Mouse (Mus musculus): ENCODE results near the gene Slc35a1.
A peak's percentile ranks its signal among the peaks of the same experiment; 100 is the strongest.
"Not testable (repeated sequence)": the region's sequence is repeated elsewhere in the genome, so short reads cannot be mapped to it uniquely, and the experiment has no call there.

The Slc35a1 gene

GRCm38 (mm10) chr4:34686874-34687567 lies at the start of gene Slc35a1:
TSS of gene Slc35a1 (minus strand) at chr4:34687438.
- peak; percentile 63 for DNase-seq (ENCODE audit: low read depth, low spot score)

DNA sequence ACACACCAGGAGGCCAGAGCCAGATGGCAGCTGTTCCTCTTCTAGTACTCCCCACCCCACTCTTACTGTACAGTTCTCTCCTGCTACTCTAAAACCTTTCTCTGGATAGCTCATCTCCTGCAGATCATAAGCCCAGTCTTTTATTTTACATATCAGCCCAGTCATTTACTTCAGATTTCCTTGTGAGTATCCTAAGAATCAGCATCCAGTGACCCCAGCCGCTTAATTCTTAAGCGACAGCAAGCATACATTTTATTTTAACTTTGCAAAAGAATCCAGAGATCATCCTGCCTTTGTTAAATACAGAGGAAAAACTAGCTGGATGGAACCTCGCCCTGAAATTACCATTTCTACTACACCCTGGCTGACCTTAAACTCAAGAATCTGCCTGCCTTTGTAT lies 47.2 kb upstream of the Slc35a1 start:
- DNase-seq (ENCODE audit: low read depth, low spot score) = no peak

DNA sequence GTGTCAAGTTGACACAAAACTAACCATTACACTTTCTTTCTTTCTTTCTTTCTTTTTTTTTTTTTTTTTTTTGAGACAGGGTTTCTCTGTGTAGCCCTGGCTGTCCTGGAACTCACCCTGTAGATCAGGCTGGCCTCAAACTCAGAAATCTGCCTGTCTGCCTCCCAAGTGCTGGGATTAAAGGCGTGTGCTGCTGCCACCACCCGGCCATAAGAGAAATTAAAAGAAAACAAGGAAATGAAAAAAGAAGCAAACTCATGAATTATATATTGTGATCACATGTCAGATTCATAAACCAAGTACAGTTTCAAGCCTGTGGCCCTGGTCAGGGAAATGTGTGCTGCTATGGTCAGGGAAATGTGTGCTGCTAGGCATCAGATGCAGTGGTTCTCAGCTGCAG lies 46.2 kb upstream of the Slc35a1 start:
- not testable (repeated sequence) for DNase-seq (ENCODE audit: low read depth, low spot score)

DNA sequence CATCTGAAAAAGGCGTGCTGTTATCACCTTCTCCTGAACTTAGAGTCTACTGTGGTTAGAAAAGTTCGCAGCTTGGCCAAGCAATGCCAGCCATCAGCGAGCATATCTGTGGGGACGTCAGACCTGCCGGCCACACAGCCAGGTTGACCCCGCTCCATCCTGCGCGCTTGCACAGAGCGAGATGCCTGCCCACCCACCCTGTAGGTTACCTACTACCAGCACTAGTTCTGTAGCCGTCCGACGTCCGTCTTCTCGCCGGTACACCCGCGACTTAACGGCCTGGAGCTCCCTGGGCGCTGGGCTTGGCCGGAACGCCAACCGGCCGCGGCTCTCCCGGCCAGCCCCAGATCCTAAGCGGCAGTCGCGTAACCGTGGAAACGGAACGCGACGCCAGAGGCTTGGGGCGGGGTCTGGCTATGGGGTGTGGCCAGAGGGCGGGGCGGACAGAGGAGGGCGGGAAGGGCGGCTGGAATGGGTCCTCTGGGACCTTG lies 42.7 kb upstream of the Slc35a1 start, which contains the start of gene Cfap206:
Gene Cfap206 (minus strand): TSS at position 356 of the 491 bp plus-strand sequence.
- peak; percentile 62 for DNase-seq (ENCODE audit: low read depth, low spot score)

DNA sequence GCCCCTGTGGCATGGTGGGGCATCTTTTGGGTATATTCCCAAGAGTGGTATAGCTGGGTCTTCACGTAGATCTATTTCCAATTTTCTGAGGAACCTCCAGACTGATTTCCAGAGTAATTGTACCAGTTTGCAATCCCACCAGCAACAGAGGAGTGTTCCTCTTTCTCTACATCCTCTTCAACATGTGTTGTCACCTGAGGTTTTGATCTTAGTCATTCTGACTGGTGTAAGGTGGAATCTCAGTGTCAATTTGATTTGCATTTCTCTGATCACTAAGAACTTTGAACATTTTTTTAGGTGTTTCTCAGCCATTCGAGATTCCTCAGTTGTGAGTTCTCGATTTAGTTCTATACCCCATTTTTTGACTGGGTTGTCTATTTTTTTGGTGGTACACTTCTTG lies 38.5 kb upstream of the Slc35a1 start:
- not testable (repeated sequence) for DNase-seq (ENCODE audit: low read depth, low spot score)

- no peak for DNase-seq (ENCODE audit: low read depth, low spot score)
Observed at GRCm38 (mm10) chr4:34724306-34724705, 37.1 kb upstream of the Slc35a1 start.

DNA sequence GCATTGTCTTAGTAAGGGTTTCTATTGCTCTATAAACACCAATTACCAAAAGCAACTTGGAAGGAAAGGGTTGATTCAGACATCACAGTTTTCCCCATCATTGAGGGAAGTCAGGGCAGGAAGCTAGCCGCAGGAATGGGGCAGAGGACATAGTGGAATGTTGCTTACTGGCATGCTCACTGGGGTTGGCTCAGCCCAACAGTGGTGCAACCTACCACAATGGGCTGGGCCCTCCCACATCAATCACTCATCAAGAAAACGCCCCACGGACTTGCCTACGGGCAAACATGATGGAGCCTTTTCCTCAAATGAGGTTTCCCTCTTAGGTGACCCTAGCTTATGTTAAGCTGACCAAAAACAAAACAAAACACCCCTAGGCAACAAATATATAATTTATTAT lies 35.9 kb upstream of the Slc35a1 start:
- DNase-seq (ENCODE audit: low read depth, low spot score) = no peak

- no peak for DNase-seq (ENCODE audit: low read depth, low spot score)
Observed at GRCm38 (mm10) chr4:34720127-34720895, 33.1 kb upstream of the Slc35a1 start.

- no peak for DNase-seq (ENCODE audit: low read depth, low spot score)
Observed at GRCm38 (mm10) chr4:34719421-34719820, 32.2 kb upstream of the Slc35a1 start.

DNA sequence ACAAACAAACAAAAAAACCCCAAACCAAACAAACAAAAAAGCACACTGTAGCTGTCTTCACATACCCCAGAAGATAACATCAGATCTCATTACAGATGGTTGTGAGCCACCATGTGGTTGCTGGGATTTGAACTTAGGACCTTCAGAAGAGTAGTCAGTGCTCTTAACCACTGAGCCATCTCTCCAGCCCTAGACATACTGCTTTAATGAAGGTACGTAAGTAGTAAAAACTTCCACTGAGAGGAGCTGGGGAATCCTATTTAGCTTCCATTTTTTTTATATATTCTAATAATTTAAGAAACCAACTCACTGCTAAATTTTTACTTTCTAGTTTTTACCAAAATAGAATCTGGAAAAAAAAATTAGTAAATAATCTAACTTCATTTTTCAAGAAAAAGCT lies 27.8 kb upstream of the Slc35a1 start:
- no peak for DNase-seq (ENCODE audit: low read depth, low spot score)

DNA sequence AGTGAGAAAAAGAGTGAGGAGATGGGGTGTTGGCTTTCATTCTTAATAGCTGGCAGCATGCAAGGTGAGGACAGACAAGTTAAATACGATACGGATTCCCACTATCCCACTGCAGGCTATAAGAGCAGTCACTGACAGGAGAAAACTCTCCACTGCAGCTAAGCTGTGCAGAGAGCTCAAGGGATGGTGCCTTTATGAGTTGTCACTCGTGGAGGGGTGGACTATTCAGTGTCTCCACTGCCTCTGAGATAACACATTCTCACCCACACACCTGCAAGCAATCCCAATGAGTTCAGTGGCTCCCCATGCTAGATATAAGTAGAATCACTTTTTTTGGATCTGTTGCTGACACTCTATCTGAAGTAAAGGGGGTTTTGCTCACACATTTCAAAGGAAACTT lies 20.9 kb upstream of the Slc35a1 start:
- no peak for DNase-seq (ENCODE audit: low read depth, low spot score)

GRCm38 (mm10) chr4:34707248-34707647 lies 20.0 kb upstream of the Slc35a1 start:
- DNase-seq (ENCODE audit: low read depth, low spot score) = no peak

DNA sequence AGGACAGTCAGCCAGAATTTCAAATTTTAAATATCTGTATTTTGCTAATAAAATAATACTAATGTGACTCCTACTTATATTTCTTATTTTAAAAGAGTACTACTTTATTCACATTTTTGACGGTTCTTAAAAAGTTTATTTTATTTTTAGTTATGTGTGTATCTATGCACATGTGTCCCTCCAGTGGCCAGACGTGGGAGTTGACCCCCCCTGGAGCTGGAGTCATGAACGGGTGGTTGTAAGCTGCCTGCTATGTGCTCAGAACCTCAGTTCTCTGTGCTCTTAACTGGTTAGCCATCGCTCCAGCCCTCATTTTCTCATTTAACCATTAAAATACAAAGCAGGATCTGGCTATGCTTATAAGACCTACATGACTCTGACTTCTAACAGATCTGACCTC lies 15.8 kb upstream of the Slc35a1 start:
- no peak for DNase-seq (ENCODE audit: low read depth, low spot score)

GRCm38 (mm10) chr4:34702231-34702630 lies 15.0 kb upstream of the Slc35a1 start:
- no peak for DNase-seq (ENCODE audit: low read depth, low spot score)

DNA sequence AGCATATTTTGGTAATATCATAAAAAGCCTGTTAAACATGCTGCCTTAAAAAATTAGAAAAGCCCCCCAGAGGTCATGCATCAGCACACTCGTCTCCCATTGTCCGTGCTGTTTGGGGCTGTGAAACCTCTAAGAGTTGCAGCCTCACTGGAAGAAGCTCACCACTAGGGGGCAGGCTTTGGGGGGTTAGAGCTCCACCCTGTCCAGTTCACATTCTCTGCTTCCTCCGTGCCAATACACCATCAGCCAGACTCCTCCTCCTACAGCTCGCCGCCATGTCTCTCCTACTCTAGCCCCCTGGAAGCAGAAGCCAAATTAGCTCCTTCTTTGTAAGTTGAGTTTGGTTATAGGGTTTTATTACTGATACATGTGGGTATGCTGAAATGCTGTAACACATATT lies 14.3 kb upstream of the Slc35a1 start:
- peak; percentile 69 for DNase-seq (ENCODE audit: low read depth, low spot score)

GRCm38 (mm10) chr4:34688021-34688420 lies 783 bp upstream of the Slc35a1 start:
- no peak for DNase-seq (ENCODE audit: low read depth, low spot score)

DNA sequence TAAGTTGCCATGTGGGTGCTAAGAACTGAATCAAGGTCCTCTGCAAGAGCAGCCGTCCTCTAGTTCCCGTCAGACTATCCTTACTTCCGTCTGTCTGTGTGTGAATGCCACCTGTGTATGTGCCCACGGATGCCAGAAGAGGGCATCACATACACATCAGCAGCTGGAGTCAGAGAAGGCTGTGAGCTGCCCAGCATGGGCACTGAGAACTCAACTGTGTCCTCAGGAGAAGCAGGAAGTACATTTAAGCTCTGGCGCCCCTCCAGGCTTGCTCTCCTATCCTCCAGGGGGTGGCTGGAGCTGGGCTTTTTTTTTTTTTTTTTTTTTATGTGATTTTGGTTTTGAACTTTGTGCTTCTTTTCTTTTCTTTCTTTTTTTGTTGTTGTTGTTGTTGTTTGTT lies 6.7 kb downstream of the Slc35a1 start:
- no peak for DNase-seq (ENCODE audit: low read depth, low spot score)

GRCm38 (mm10) chr4:34673721-34674120 lies 13.5 kb downstream of the Slc35a1 start:
- no peak for DNase-seq (ENCODE audit: low read depth, low spot score)

GRCm38 (mm10) chr4:34667923-34668322 lies 19.3 kb downstream of the Slc35a1 start:
- no peak for DNase-seq (ENCODE audit: low read depth, low spot score)

GRCm38 (mm10) chr4:34661927-34662326 lies 25.3 kb downstream of the Slc35a1 start:
- DNase-seq (ENCODE audit: low read depth, low spot score) = no peak

DNA sequence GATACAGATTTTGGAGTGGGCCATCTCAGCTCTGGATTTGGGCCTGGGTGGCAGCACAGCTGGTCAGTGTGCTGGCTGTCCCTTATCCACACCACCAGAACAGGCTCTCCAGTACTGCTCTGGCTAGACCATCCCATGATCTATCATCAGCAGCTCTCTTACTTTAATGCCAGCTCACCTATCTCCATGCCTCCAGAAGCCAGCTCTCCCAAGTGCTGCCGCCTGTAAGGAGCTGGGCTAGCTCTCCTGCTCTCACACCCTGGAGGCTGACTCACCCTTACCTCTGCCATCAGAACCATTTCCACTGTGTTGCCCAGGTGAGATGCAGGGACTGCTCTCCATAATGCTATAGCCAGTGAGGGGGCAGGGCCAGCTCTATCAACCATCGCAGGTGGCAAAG lies 25.7 kb downstream of the Slc35a1 start:
- DNase-seq (ENCODE audit: low read depth, low spot score) = no peak

DNA sequence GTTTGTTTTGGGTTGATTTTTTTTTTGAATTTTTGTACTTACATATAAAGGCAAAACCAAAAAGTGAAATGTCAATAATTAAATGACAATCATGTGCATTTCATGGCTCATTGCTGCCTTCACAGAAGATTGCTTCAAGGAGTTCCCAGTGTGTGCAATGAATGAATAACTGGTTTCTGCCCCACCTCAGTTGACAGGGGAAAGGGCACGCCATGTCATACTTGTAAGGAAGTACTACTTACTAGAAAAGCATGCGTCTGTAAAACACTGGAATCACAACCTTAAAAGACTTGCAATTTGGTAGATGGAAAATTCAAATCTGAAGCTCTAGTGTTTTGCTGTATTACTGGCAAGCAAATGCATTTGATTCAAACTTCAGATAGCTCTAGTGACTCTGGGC lies 28.2 kb downstream of the Slc35a1 start:
- no peak for DNase-seq (ENCODE audit: low read depth, low spot score)

DNA sequence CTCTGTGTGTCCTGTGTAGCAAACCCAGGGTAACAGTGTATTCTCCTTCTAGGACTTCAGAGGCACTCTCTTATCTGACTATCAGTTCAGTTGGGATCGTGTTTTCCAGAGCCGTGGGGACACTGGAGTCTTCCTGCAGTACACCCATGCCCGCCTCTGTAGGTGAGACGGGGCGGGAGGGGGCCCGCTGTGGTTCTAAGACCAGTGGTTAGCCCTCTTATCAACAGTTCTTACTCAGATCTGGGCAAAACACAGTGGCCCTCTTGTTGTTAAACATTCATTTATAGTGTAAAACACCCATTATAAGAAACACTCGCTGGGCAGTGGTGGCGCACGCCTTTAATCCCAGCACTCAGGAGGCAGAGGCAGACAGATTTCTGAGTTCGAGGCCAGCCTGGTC lies 31.1 kb downstream of the Slc35a1 start:
- DNase-seq (ENCODE audit: low read depth, low spot score) = no peak

Data from WW6 (cell line).